Mouse (Mus musculus) frontal cortex, postnatal 14 days (tissue): ENCODE measurements at regions not wholly inside any gene's neighbourhood (a gene's known extent, or its start where the extent isn't known, plus 50 kb on each side); places are given as distances from the start of the nearest gene placed in this dataset.
A peak's percentile ranks its signal among the peaks of the same experiment; 100 is the strongest.

Experiments used
- DNase-seq, 2 experiments: peaks; one replicate each; pipeline ENCODE4 v3.0.0; 2022; ENCODE audit warnings: low spot score in 2 of 2

DNA sequence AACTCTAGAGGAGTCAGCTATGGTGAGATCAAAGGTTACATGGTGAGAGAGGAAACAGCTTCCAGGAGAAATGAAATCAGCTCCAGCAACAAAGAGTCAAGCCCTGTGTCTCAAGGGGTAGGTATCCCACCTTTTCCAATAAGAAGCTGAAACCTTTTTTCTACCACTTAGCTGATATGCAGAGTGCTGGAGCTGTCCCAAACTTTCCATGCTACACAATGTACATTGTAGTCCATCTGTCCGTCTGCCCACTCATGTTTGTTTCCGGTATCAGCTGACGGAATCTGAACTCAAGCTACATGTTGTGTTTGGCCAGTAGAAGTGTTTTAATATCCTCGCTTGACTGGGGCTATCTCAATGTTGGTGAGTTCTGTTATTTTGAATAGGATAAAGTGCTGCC lies 83.6 kb upstream of the Ngf start:
- no peak for DNase-seq

- DNase-seq: no peak
Measured at GRCm38 (mm10) chr3:102384596-102384995, 85.1 kb upstream of the Ngf start.

DNA sequence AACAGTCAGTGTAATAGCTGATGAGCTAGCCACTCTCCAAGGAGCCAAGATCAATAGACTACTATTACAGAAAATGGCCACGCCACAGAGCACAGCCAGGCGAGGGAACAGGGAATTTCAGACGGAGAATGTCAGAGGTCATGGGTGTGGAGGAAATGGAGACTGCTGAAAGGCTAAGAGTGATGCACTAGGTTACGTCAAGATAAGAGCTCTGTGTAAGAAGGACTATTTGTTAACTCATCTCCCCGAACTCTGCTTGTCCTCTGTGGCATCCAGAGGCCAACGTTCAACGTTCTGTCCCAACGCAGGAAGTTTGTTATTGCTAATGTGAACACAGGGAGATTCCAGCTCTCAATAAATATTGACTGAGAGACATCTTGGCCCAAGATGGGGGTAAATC lies 86.0 kb upstream of the Ngf start:
- DNase-seq: no peak

GRCm38 (mm10) chr3:102381683-102382082 lies 88.0 kb upstream of the Ngf start:
- DNase-seq: no peak

DNA sequence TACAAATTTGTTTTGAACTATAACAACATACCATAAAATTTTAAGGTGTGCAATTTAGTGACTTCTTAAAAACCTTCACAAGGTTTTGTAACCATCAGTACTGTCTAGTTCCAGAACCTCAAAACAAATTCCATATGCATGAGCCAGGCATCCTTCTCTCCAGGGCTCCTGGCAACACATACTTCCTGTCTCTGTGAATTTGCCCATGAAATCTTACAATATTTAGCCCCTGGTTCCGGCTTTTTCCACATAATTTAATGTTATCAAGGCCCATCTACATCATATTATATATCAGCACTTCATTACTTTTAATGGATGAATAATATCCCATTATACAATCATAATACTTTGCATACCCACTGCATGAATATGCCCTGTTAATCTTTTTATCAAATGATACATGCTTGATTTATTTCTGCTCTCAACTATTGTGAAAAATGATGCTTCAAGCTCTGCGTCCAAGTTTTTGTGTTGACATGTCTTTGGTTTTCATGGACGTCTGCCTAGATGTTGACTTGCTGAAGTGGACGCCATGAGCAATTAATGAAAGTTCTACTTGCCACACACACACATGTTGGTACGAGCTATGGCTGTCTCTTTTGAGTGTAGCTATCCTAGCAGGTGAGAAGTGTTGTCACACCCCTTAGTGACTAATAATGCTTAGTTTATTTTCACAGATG lies 95.2 kb upstream of the Ngf start:
- DNase-seq: no peak

GRCm38 (mm10) chr3:102372205-102372899 lies 97.4 kb upstream of the Ngf start:
- DNase-seq: no peak

DNA sequence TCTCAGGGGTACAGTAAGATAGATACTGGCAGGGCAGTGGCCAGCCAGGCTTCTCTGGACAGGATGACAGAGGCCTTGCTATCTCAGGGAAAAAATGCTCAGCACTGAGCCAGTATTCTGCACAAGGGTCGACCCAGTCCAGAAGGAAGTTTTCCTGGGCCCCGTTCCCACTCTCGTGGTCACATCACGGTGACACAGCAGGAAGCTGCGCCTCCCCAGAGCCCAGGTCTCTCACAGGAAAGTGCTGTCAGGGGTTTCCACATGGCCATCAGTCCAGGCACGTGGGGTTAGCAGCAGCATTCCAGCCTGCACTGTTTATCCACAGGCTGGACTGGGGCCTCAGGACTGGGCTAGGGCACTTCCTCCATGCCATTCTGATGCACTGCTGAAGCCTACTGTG lies 103.5 kb upstream of the Ngf start:
- DNase-seq: no peak

DNA sequence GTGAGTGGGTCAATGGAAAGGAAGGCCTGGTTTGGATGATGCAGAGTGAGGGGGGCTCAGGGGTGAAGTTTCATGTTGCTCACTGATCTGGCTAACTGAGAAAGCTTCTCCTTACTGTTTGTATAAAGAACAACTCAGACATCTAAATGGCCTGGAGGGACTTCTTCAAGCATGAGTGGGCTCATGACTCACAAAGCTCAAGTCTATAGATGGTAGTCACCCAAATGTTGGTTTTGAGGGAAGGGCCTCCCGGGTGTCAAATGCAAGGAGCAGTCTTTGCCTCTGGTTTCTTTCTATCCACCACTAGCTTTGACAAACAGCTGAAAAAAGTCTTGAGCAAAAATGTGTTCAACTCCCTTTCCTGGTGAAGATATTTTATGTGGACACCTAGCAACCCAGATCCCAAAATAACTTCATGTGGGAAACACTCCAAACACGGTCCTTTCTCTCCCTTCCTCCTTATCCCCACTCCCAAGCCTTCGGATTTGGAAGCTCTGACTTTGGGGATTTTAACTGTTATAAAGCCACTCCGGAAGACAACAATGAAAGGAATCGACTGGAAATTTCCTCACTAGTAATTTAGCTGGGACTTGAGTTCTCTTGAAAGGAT lies 105.3 kb upstream of the Ngf start:
- DNase-seq: no peak

- DNase-seq: no peak
Measured at GRCm38 (mm10) chr3:102360732-102361280, 108.9 kb upstream of the Ngf start.

DNA sequence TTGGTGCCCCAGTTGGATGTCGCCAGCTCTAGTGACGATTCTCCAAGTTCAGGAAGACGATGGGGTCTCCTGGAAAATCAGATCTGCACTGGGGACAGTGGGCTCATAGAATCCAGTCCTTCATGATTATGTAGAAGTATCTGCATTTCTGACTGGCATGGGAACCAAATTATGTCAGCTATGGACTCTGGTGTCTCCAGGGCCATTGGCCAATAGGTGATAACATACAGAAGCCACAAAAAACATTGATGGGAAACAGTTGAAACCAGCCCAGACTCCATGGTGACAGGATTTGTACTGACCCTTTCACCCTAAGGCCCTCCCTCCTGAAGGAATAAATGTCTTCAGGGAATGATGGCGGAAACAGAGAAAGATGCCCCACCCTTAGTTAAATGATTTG lies 110.9 kb upstream of the Ngf start:
- DNase-seq: no peak

DNA sequence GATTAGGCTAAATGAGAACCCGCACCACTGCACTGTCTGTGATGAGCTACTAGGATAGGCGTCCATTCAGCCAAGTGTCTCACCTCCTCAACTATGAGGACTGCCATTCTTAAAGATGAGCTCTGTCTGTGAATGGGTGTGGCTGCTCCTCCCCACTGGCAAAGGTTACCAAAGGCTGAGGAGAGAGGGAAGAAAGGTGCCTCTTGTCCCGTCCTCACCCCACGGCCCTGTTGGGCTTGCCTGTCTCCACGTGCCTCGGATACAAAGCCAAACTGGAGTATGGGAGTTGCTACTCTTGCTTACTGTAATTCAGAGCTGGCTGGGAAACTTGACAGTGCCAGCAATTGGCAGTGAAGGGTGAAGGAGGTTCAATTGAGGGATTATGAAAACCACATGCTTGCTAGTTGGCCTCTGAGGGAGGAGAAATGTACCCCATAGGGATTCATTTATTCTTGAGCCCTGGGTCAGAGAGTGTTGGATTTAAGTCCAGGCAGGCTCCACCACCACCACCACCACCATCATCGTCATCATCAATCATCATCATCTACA lies 112.6 kb upstream of the Ngf start:
- DNase-seq: no peak

DNA sequence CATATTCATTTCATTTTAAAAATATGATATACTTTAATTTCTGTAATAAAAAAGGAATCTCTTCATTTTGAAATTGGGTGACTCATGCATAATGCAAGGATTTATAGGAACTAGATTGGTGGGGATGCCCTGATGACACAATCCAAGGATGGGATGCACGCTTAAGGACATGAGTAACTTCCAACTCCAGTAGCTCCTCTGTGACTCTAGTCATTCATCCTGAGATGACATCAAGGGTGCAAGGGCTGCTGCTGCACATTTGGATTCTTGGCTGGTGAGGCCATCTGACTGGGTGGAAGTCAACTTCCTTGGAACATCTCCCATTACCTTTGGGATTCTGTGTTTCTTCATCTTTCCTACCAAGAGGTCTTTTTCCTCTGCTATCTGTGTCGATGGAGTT lies 114.4 kb upstream of the Ngf start:
- DNase-seq: no peak

DNA sequence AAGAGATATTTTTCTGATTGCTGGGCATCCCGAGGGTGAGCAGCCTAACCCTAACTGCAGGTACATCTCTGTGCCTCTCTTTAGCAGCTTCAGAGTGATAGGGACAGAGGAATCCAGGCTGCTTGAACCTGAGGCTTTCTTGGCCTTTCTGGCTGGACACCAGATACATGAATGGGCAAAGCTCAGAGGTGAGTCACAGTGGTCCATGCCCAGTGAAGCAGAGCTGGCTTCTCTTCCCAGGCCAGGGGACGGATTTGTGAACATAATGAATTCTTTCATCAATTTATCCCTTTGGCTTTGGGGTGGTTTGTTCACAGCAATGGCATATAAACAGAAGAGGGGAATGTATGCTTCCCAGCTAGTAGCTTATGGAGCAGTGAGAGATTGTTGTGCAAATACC lies 114.9 kb upstream of the Ngf start:
- DNase-seq: no peak

- DNase-seq: no peak
Measured at GRCm38 (mm10) chr3:102353277-102353900, 116.3 kb upstream of the Ngf start.

DNA sequence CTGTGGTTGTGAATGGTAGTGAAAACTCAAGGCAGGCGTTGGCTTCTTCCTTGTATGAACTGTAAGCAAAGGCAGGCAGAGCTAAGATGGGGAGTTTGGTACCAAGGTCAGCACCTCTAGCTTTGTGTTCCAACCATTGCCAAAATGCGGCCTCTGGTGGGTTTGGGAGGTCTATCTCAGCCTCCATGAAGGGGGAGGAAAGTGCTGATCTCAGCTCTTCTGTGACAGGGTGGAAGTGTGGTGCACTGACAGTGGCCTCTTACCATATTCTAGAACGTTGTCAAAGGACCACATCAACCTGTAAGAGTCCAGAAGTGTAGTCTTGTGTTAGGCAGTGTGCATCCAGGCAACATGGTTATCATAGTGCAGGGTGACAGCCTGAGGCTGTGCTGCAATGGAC lies 123.6 kb upstream of the Ngf start:
- no peak for DNase-seq

DNA sequence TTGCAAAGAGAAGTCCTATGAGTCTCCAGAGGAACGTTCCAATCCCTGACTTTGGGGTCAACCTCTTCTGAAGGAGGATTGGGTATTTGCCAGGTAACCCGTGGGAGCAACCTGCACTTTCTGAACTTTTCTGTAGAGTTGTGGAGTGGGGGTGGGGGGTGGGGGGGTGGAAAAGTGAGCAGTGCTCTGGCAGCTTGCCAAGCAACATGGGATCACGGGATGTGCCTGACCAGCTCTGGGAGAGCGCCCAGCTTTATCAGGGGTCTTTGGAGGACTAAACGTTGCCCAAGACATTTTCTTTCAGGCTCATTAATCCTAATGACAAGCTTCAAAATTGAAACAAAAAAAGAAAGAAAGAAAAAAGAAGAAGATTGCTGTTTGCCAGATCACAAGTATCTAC lies 124.4 kb upstream of the Ngf start:
- no peak for DNase-seq

DNA sequence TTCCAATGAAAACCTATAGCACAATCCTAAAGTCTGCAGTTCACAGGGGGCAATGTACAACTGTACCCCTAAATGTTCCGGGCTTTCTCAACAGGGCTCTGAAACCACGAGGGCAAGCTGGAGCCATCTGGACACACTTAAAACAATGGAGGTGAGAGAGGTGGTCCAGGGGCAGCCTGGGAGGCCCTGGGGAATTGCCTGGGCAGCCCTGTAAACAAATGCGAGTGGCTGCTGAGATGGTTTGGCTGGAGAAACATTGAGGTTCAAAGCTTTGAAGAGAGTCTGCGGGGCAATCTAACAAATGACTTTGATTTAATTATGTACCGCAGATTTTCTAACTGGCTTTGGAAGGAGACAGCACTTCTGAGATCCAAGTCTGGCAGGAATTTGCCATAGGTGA lies 129.0 kb upstream of the Ngf start:
- no peak for DNase-seq

- no peak for DNase-seq
Measured at GRCm38 (mm10) chr3:102337881-102338280, 131.8 kb upstream of the Ngf start.

GRCm38 (mm10) chr3:102336184-102336583 lies 131.7 kb upstream of the Vangl1 start:
- DNase-seq: no peak

- peak in 1 of 2 experiments; percentile 23 for DNase-seq
Measured at GRCm38 (mm10) chr3:102335146-102335545, 130.7 kb upstream of the Vangl1 start.

- DNase-seq: no peak
Measured at GRCm38 (mm10) chr3:102332221-102332620, 127.7 kb upstream of the Vangl1 start.

- no peak for DNase-seq
Measured at GRCm38 (mm10) chr3:102319331-102319730, 114.8 kb upstream of the Vangl1 start.
